Mouse (Mus musculus) CH12.LX (cell line): ENCODE results near the gene Clmp. TPM values are rescaled to one million over a fixed set of nuclear protein-coding genes. Genes with fewer than 3 reads are reported as not detected.
A peak's percentile ranks its signal among the peaks of the same experiment; 100 is the strongest.

ENCODE experiments used
- DNase-seq: peaks from one replicate; pipeline ENCODE4 v3.0.0-alpha.2; 2013; ENCODE audit errors: extremely low read depth
- H3K27ac ChIP-seq: 2 replicates; pipeline ENCODE4 v1.5.1; 2012; ENCODE audit warnings: low read depth, mild to moderate bottlenecking, control low read depth, moderate library complexity; ENCODE audit not compliant: insufficient read depth
- H3K27me3 ChIP-seq: replicated peaks from 2 replicates; pipeline ENCODE3; 2012; ENCODE audit warnings: inconsistent platforms
- H3K36me3 ChIP-seq, 2 experiments: replicated peaks in 1 of 2; 2 replicates each; pipeline versions ENCODE3 to v1.6.1; 2012; ENCODE audit warnings: inconsistent platforms in 1 of 2, low read length in 1 of 2, mild to moderate bottlenecking in 1 of 2, mixed read lengths in 1 of 2, moderate library complexity in 1 of 2; ENCODE audit not compliant: control insufficient read depth in 1 of 2, insufficient read depth in 1 of 2
- H3K4me1 ChIP-seq, 2 experiments: 2 replicates each; pipeline ENCODE4 v1.6.1; 2012; ENCODE audit warnings: inconsistent platforms in 1 of 2, moderate library complexity in 1 of 2; ENCODE audit not compliant: insufficient read depth in 2 of 2, control insufficient read depth in 1 of 2
- H3K4me2 ChIP-seq: 2 replicates; pipeline ENCODE4 v1.6.1; 2012; ENCODE audit warnings: low read depth, mild to moderate bottlenecking, control low read depth; ENCODE audit not compliant: poor library complexity, insufficient read depth, severe bottlenecking
- H3K4me3 ChIP-seq, 3 experiments: fragments of 150-350 bp in 1 of 3; sonication (generic) in 1 of 3; replicated peaks in 1 of 3; 2 replicates each; pipeline versions ENCODE3 to v1.5.1; 2011 to 2012; ENCODE audit warnings: low read depth in 2 of 3, low read length in 2 of 3, mild to moderate bottlenecking in 2 of 3, moderate library complexity in 2 of 3, control low read depth in 1 of 3, improper control_type of control experiment in 1 of 3, inconsistent platforms in 1 of 3, mixed read lengths in 1 of 3; ENCODE audit not compliant: poor library complexity in 1 of 3
- H3K79me2 ChIP-seq: replicated peaks from 2 replicates; pipeline ENCODE4 v1.6.1; 2012; ENCODE audit warnings: mild to moderate bottlenecking, moderate library complexity; ENCODE audit not compliant: control insufficient read depth, poor library complexity, insufficient read depth, severe bottlenecking; ENCODE audit errors: extremely low read depth
- H3K9ac ChIP-seq: 2 replicates; pipeline ENCODE4 v1.6.1; 2012; ENCODE audit warnings: low read depth, mild to moderate bottlenecking, control low read depth, moderate library complexity; ENCODE audit not compliant: insufficient read depth
- H3K9me3 ChIP-seq: replicated peaks from 2 replicates; pipeline ENCODE3; 2012; ENCODE audit warnings: low read length, inconsistent platforms, mixed read lengths
- BHLHE40 ChIP-seq: IDR thresholded peaks from 2 replicates; pipeline ENCODE4 v1.6.1; 2011; ENCODE audit warnings: mild to moderate bottlenecking, low read depth, low read length, improper control_type of control experiment
- CHD1 ChIP-seq: IDR thresholded peaks from 2 replicates; pipeline ENCODE4 v1.6.1; 2012; ENCODE audit warnings: low read depth, low read length, improper control_type of control experiment, inconsistent platforms
- CHD2 ChIP-seq: IDR thresholded peaks from 2 replicates; pipeline ENCODE4 v1.6.1; 2011; ENCODE audit warnings: low read length, improper control_type of control experiment
- CTCF ChIP-seq, 2 experiments: IDR thresholded peaks in 1 of 2; conservative IDR thresholded peaks in 1 of 2; 2 replicates each; pipeline ENCODE4 v1.5.1; 2011 to 2012; ENCODE audit warnings: low read depth in 2 of 2, low read length in 2 of 2, improper control_type of control experiment in 1 of 2, inconsistent platforms in 1 of 2, mild to moderate bottlenecking in 1 of 2, moderate library complexity in 1 of 2
- E2F4 ChIP-seq: IDR thresholded peaks from 2 replicates; pipeline ENCODE4 v1.6.1; 2011; ENCODE audit warnings: low read depth, low read length, improper control_type of control experiment; ENCODE audit not compliant: insufficient replicate concordance
- ELF1 ChIP-seq: IDR thresholded peaks from 2 replicates; pipeline ENCODE4 v1.6.1; 2014; ENCODE audit warnings: low read depth, mild to moderate bottlenecking, inconsistent platforms, low read length, improper control_type of control experiment
- EP300 ChIP-seq: IDR thresholded peaks from 2 replicates; pipeline ENCODE4 v1.6.1; 2011; ENCODE audit warnings: low read length, improper control_type of control experiment
- ETS1 ChIP-seq: conservative IDR thresholded peaks from 2 replicates; pipeline ENCODE4 v1.6.1; 2012; ENCODE audit warnings: low read depth, mild to moderate bottlenecking, inconsistent platforms, low read length, improper control_type of control experiment, moderate library complexity
- HCFC1 ChIP-seq: IDR thresholded peaks from 2 replicates; pipeline ENCODE4 v1.6.1; 2012; ENCODE audit warnings: low read depth, mild to moderate bottlenecking, inconsistent platforms, low read length, improper control_type of control experiment
- IRF4 ChIP-seq: IDR thresholded peaks from 2 replicates; pipeline ENCODE4 v1.6.1; 2014; ENCODE audit warnings: low read depth, mild to moderate bottlenecking, inconsistent platforms, low read length, improper control_type of control experiment
- JUN ChIP-seq: IDR thresholded peaks from 2 replicates; pipeline ENCODE4 v1.6.1; 2011; ENCODE audit warnings: low read depth, mild to moderate bottlenecking, low read length, improper control_type of control experiment, moderate library complexity; ENCODE audit not compliant: insufficient read depth
- JUND ChIP-seq: conservative IDR thresholded peaks from 2 replicates; pipeline ENCODE4 v1.6.1; 2011; ENCODE audit warnings: low read depth, low read length, improper control_type of control experiment
- MAFK ChIP-seq: IDR thresholded peaks from 2 replicates; pipeline ENCODE4 v1.6.1; 2011; ENCODE audit warnings: low read length, improper control_type of control experiment; ENCODE audit not compliant: insufficient replicate concordance
- MAZ ChIP-seq: IDR thresholded peaks from 2 replicates; pipeline ENCODE4 v1.6.1; 2012; ENCODE audit warnings: low read depth, mild to moderate bottlenecking, inconsistent platforms, low read length, improper control_type of control experiment, moderate library complexity
- MXI1 ChIP-seq: IDR thresholded peaks from 2 replicates; pipeline ENCODE4 v1.6.1; 2011; ENCODE audit warnings: mild to moderate bottlenecking, low read depth, low read length, improper control_type of control experiment
- MYC ChIP-seq: IDR thresholded peaks from 2 replicates; pipeline ENCODE4 v1.6.1; 2011; ENCODE audit warnings: low read depth, mild to moderate bottlenecking, improper control_type of control experiment, low read length
- NELFE ChIP-seq: IDR thresholded peaks from 2 replicates; pipeline ENCODE4 v1.6.1; 2011; ENCODE audit warnings: low read depth, low read length, improper control_type of control experiment
- NRF1 ChIP-seq: IDR thresholded peaks from 2 replicates; pipeline ENCODE4 v1.6.1; 2014; ENCODE audit warnings: low read depth, mild to moderate bottlenecking, inconsistent platforms, low read length, improper control_type of control experiment, moderate library complexity
- POLR2A ChIP-seq: IDR thresholded peaks from 2 replicates; pipeline ENCODE4 v1.6.1; 2011; ENCODE audit warnings: low read depth, mild to moderate bottlenecking, improper control_type of control experiment, low read length
- POLR2AphosphoS2 ChIP-seq: IDR thresholded peaks from 2 replicates; pipeline ENCODE4 v1.6.1; 2011; ENCODE audit warnings: low read depth, low read length, improper control_type of control experiment
- RAD21 ChIP-seq: IDR thresholded peaks from 2 replicates; pipeline ENCODE4 v1.6.1; 2011; ENCODE audit warnings: low read depth, mild to moderate bottlenecking, low read length, improper control_type of control experiment, moderate library complexity
- RCOR1 ChIP-seq: conservative IDR thresholded peaks from 2 replicates; pipeline ENCODE4 v1.6.1; 2012; ENCODE audit warnings: low read depth, mild to moderate bottlenecking, inconsistent platforms, low read length, improper control_type of control experiment
- SIN3A ChIP-seq: IDR thresholded peaks from 2 replicates; pipeline ENCODE4 v1.6.1; 2012; ENCODE audit warnings: low read length, improper control_type of control experiment, inconsistent platforms
- SMC3 ChIP-seq: IDR thresholded peaks from 2 replicates; pipeline ENCODE4 v1.6.1; 2011; ENCODE audit warnings: low read depth, low read length, improper control_type of control experiment
- TBP ChIP-seq: conservative IDR thresholded peaks from 2 replicates; pipeline ENCODE4 v1.6.1; 2011; ENCODE audit warnings: low read depth, low read length, improper control_type of control experiment
- TCF12 ChIP-seq: IDR thresholded peaks from 2 replicates; pipeline ENCODE4 v1.6.1; 2014; ENCODE audit warnings: low read depth, mild to moderate bottlenecking, inconsistent platforms, low read length, improper control_type of control experiment
- UBTF ChIP-seq: IDR thresholded peaks from 2 replicates; pipeline ENCODE4 v1.6.1; 2012; ENCODE audit warnings: low read depth, mild to moderate bottlenecking, inconsistent platforms, low read length, improper control_type of control experiment, moderate library complexity
- USF1 ChIP-seq: IDR thresholded peaks from 2 replicates; pipeline ENCODE4 v1.6.1; 2014; ENCODE audit warnings: low read depth, mild to moderate bottlenecking, inconsistent platforms, low read length, improper control_type of control experiment
- USF2 ChIP-seq: conservative IDR thresholded peaks from 2 replicates; pipeline ENCODE4 v1.6.1; 2011; ENCODE audit warnings: low read depth, low read length, improper control_type of control experiment
- ZC3H11A ChIP-seq: IDR thresholded peaks from 2 replicates; pipeline ENCODE4 v1.6.1; 2012; ENCODE audit warnings: low read depth, mild to moderate bottlenecking, inconsistent platforms, low read length, improper control_type of control experiment
- ZMIZ1 ChIP-seq: IDR thresholded peaks from 2 replicates; pipeline ENCODE4 v1.6.1; 2012; ENCODE audit warnings: low read depth, mild to moderate bottlenecking, inconsistent platforms, low read length, improper control_type of control experiment
- ZNF384 ChIP-seq: IDR thresholded peaks from 2 replicates; pipeline ENCODE4 v1.6.1; 2012; ENCODE audit warnings: low read depth, low read length, improper control_type of control experiment, inconsistent platforms
- dilution Hi-C: fragments of 300-500 bp; cut with MboI; formaldehyde crosslinking; loops from 2 replicates; pipeline ENCODE4 v1.14.3; 2020; ENCODE audit warnings: low sequenced_read_pairs; ENCODE audit not compliant: extremely low pct_unique_long_range_greater_than_20kb, extremely low pct_ligation_motif_present
- in situ Hi-C: fragments of 300-500 bp; cut with MboI; formaldehyde crosslinking; loops from 3 replicates; pipeline ENCODE4 v1.14.3; 2019; ENCODE audit warnings: low sequenced_read_pairs, low pct_ligation_motif_present, low pct_unique_long_range_greater_than_20kb, mixed read lengths
- polyA plus RNA-seq: library from polyadenylated mRNA; unstranded; fragments of >175 nt; gene quantifications from 2 replicates; pipeline ENCODE4 v1.2.1, GENCODE M21; 2012; ENCODE audit warnings: low read depth; ENCODE audit not compliant: insufficient read length
- total RNA-seq, 2 experiments: library from RNA; depleted of rRNA; stranded (reverse); fragments of 300-350 nt in 1 of 2; fragments of >200 nt in 1 of 2; gene quantifications; 2 replicates each; pipeline ENCODE4 v1.2.3; 2012 to 2014

Gene Clmp
- total and polyA plus RNA-seq, 3 experiments: not detected

GRCm38 (mm10) chr9:40757105-40757626 lies 71.4 kb downstream of the Clmp start (continued):
- TF ChIP-seq POLR2AphosphoS2 (no peak), JUND (no peak), CTCF (conservative IDR thresholded peaks at IDR 0.05 in 1 of 2, IDR thresholded peaks at IDR 0.05 in 1 of 2; ENCODE audit: low read depth in 2 of 2, low read length in 2 of 2) (peak in 1 of 2 experiments; percentile 43; a peak in 2 of 4 replicates), CHD1 (no peak), RAD21 (no peak; the same call in none of the 2 replicates), MXI1 (no peak), CHD2 (no peak), IRF4 (no peak), ZMIZ1 (no peak; the same call in 1 of the 2 replicates), UBTF (no peak), SIN3A (peak; percentile 39; the same call in 1 of the 2 replicates), USF1 (no peak), RCOR1 (no peak), NRF1 (no peak), HCFC1 (no peak), JUN (no peak), E2F4 (no peak), EP300 (no peak), MAZ (no peak), TCF12 (peak; percentile 11; the same call in 1 of the 2 replicates)

GRCm38 (mm10) chr9:40757685-40758270 lies 72.0 kb downstream of the Clmp start:
- Histone ChIP-seq H3K27ac (peak overlapping the region; percentile 23), H3K27me3 (no peaks in the 10 kb centered on the region), H3K4me3 (no peak overlapping the region), H3K79me2 (no peaks in the 10 kb centered on the region), H3K4me2 (peak overlapping the region; percentile 76), H3K36me3 (no peaks in the 10 kb centered on the region), H3K4me1 (peaks cover 0 to 25% of the 10 kb centered on the region in 2 experiments; a peak in 2 of 4 replicates), H3K9ac (no peak overlapping the region), H3K9me3 (no peaks in the 10 kb centered on the region)
- dilution Hi-C loops: no loop called here
- in situ Hi-C loops: loop anchor here (5.0 to 25.0 kb wide), 3 partner anchors 45 to 345 kb away; partner anchors contain the start of gene Hspa8
- DNase-seq: peak; percentile 90
- TF ChIP-seq IRF4 (no peak), MAFK (no peak), E2F4 (no peak), RAD21 (peak; percentile 86), TBP (no peak), BHLHE40 (peak; percentile 76), ELF1 (peak; percentile 46; the same call in 1 of the 2 replicates), ZC3H11A (no peak), MYC (peak; percentile 41; the same call in 1 of the 2 replicates), TCF12 (0 out of 2 replicates have a peak, but pooled peaks have one; percentile 13), RCOR1 (no peak), CTCF (conservative IDR thresholded peaks at IDR 0.05 in 1 of 2, IDR thresholded peaks at IDR 0.05 in 1 of 2; ENCODE audit: low read depth in 2 of 2, low read length in 2 of 2) (peak; percentile 32 to 90; a peak in 3 of 4 replicates), NELFE (no peak), EP300 (no peak), JUN (no peak), MAZ (peak; percentile 66; the same call in 1 of the 2 replicates), NRF1 (no peak), POLR2A (no peak), ZNF384 (no peak; the same call in 1 of the 2 replicates), JUND (no peak), ETS1 (peak; percentile 13; the same call in 1 of the 2 replicates), USF1 (no peak), SMC3 (peak; percentile 59), USF2 (no peak), HCFC1 (no peak), ZMIZ1 (no peak), CHD1 (no peak), UBTF (no peak)
